Mouse (Mus musculus): ENCODE data around the gene Chd3.

Chd3 gene

GRCm38 (mm10) chr11:69334796-69335195, 34.4 kb downstream of the Chd3 start:
- DNase-seq (ENCODE audit: low read depth, low spot score), result no peak

GRCm38 (mm10) chr11:69333922-69334321, 35.3 kb downstream of the Chd3 start:
- Histone ChIP-seq H3K36me3 (ENCODE audit: control insufficient read depth, insufficient read depth, low read length, poor library complexity, severe bottlenecking) (no peaks in the 10 kb centered on the region), H3K27me3 (ENCODE audit: control insufficient read depth, insufficient read depth, low read length, poor library complexity, severe bottlenecking) (no peaks in the 10 kb centered on the region)
- peak; percentile 48 for DNase-seq (ENCODE audit: low read depth, low spot score)

More at GRCm38 (mm10) chr11:69334796-69335195, 34.4 kb downstream of the Chd3 start:
- no peaks in the 10 kb centered on the region for H3K27me3 ChIP-seq (ENCODE audit: control insufficient read depth, insufficient read depth, low read length, poor library complexity, severe bottlenecking)
- no peaks in the 10 kb centered on the region for H3K36me3 ChIP-seq (ENCODE audit: control insufficient read depth, insufficient read depth, low read length, poor library complexity, severe bottlenecking)

GRCm38 (mm10) chr11:69332713-69333253, 36.4 kb downstream of the Chd3 start:
- no peaks in the 10 kb centered on the region for H3K27me3 ChIP-seq (ENCODE audit: control insufficient read depth, insufficient read depth, low read length, poor library complexity, severe bottlenecking)
- DNase-seq (ENCODE audit: low read depth, low spot score), result no peak
- H3K36me3 ChIP-seq (ENCODE audit: control insufficient read depth, insufficient read depth, low read length, poor library complexity, severe bottlenecking), result no peaks in the 10 kb centered on the region

GRCm38 (mm10) chr11:69331929-69332405, 37.2 kb downstream of the Chd3 start:
- Histone ChIP-seq H3K36me3 (ENCODE audit: control insufficient read depth, insufficient read depth, low read length, poor library complexity, severe bottlenecking) (no peaks in the 10 kb centered on the region), H3K27me3 (ENCODE audit: control insufficient read depth, insufficient read depth, low read length, poor library complexity, severe bottlenecking) (no peaks in the 10 kb centered on the region)
- DNase-seq (ENCODE audit: low read depth, low spot score), result peak; percentile 64

- no peaks in the 10 kb centered on the region for H3K36me3 ChIP-seq (ENCODE audit: control insufficient read depth, insufficient read depth, low read length, poor library complexity, severe bottlenecking)
- H3K27me3 ChIP-seq (ENCODE audit: control insufficient read depth, insufficient read depth, low read length, poor library complexity, severe bottlenecking), result no peaks in the 10 kb centered on the region
- no peak for DNase-seq (ENCODE audit: low read depth, low spot score)
These were observed 38.1 kb downstream of the Chd3 start for GRCm38 (mm10) chr11:69331152-69331551.

GRCm38 (mm10) chr11:69328517-69328916, 40.7 kb downstream of the Chd3 start:
- DNase-seq (ENCODE audit: low read depth, low spot score), result no peak
- no peaks in the 10 kb centered on the region for H3K36me3 ChIP-seq (ENCODE audit: control insufficient read depth, insufficient read depth, low read length, poor library complexity, severe bottlenecking)
- no peaks in the 10 kb centered on the region for H3K27me3 ChIP-seq (ENCODE audit: control insufficient read depth, insufficient read depth, low read length, poor library complexity, severe bottlenecking)

- DNase-seq (ENCODE audit: low read depth, low spot score), result no peak
- no peaks in the 10 kb centered on the region for H3K36me3 ChIP-seq (ENCODE audit: control insufficient read depth, insufficient read depth, low read length, poor library complexity, severe bottlenecking)
These were observed 41.6 kb downstream of the Chd3 start for GRCm38 (mm10) chr11:69327648-69328047.

GRCm38 (mm10) chr11:69327157-69327442, 42.1 kb downstream of the Chd3 start:
- no peak for DNase-seq (ENCODE audit: low read depth, low spot score)
- Histone ChIP-seq H3K27me3 (ENCODE audit: control insufficient read depth, insufficient read depth, low read length, poor library complexity, severe bottlenecking) (no peaks in the 10 kb centered on the region), H3K36me3 (ENCODE audit: control insufficient read depth, insufficient read depth, low read length, poor library complexity, severe bottlenecking) (no peaks in the 10 kb centered on the region)

More at GRCm38 (mm10) chr11:69327648-69328047, 41.6 kb downstream of the Chd3 start:
- H3K27me3 ChIP-seq (ENCODE audit: control insufficient read depth, insufficient read depth, low read length, poor library complexity, severe bottlenecking), result no peaks in the 10 kb centered on the region

GRCm38 (mm10) chr11:69326408-69327156, 42.6 kb downstream of the Chd3 start:
- DNase-seq (ENCODE audit: low read depth, low spot score), result no peak
- no peaks in the 10 kb centered on the region for H3K27me3 ChIP-seq (ENCODE audit: control insufficient read depth, insufficient read depth, low read length, poor library complexity, severe bottlenecking)
- no peaks in the 10 kb centered on the region for H3K36me3 ChIP-seq (ENCODE audit: control insufficient read depth, insufficient read depth, low read length, poor library complexity, severe bottlenecking)

GRCm38 (mm10) chr11:69325628-69326407, 43.4 kb downstream of the Chd3 start, which contains the start of gene Kcnab3:
Gene Kcnab3 (plus strand): TSS chr11:69326258.
- peak; percentile 93 for DNase-seq (ENCODE audit: low read depth, low spot score)
- H3K36me3 ChIP-seq (ENCODE audit: control insufficient read depth, insufficient read depth, low read length, poor library complexity, severe bottlenecking), result no peaks in the 10 kb centered on the region
- H3K27me3 ChIP-seq (ENCODE audit: control insufficient read depth, insufficient read depth, low read length, poor library complexity, severe bottlenecking), result no peaks in the 10 kb centered on the region

GRCm38 (mm10) chr11:69324749-69325148, 44.5 kb downstream of the Chd3 start:
- no peak for DNase-seq (ENCODE audit: low read depth, low spot score)
- Histone ChIP-seq H3K36me3 (ENCODE audit: control insufficient read depth, insufficient read depth, low read length, poor library complexity, severe bottlenecking) (no peaks in the 10 kb centered on the region), H3K27me3 (ENCODE audit: control insufficient read depth, insufficient read depth, low read length, poor library complexity, severe bottlenecking) (no peaks in the 10 kb centered on the region)

- Histone ChIP-seq H3K36me3 (ENCODE audit: control insufficient read depth, insufficient read depth, low read length, poor library complexity, severe bottlenecking) (no peaks in the 10 kb centered on the region), H3K27me3 (ENCODE audit: control insufficient read depth, insufficient read depth, low read length, poor library complexity, severe bottlenecking) (no peaks in the 10 kb centered on the region; the same call in 1 of the 2 replicates)
- peak; percentile 100 for DNase-seq (ENCODE audit: low read depth, low spot score)
These were observed 45.5 kb downstream of the Chd3 start, which contains the start of the genes Cntrob and Trappc1 for GRCm38 (mm10) chr11:69323667-69324111. Gene Cntrob (minus strand): TSS chr11:69323775. Gene Trappc1 (plus strand): TSS chr11:69323980.

GRCm38 (mm10) chr11:69322693-69323471, 46.3 kb downstream of the Chd3 start:
- no peaks in the 10 kb centered on the region for H3K36me3 ChIP-seq (ENCODE audit: control insufficient read depth, insufficient read depth, low read length, poor library complexity, severe bottlenecking)
- H3K27me3 ChIP-seq (ENCODE audit: control insufficient read depth, insufficient read depth, low read length, poor library complexity, severe bottlenecking), result no peaks in the 10 kb centered on the region; the same call in 1 of the 2 replicates
- DNase-seq (ENCODE audit: low read depth, low spot score), result peak; percentile 23

GRCm38 (mm10) chr11:69322010-69322409, 47.2 kb downstream of the Chd3 start:
- no peak for DNase-seq (ENCODE audit: low read depth, low spot score)

More at GRCm38 (mm10) chr11:69322010-69322409, 47.2 kb downstream of the Chd3 start:
- Histone ChIP-seq H3K27me3 (ENCODE audit: control insufficient read depth, insufficient read depth, low read length, poor library complexity, severe bottlenecking) (no peaks in the 10 kb centered on the region; the same call in 1 of the 2 replicates), H3K36me3 (ENCODE audit: control insufficient read depth, insufficient read depth, low read length, poor library complexity, severe bottlenecking) (no peaks in the 10 kb centered on the region)
